In genomic region chr9:32719941-32720263, GRCm38 (mm10) we compare ENCODE assay signal across 16 mouse cellular contexts.
DNase-seq lines count a peak whose midpoint lies in the region; ATAC-seq and TF ChIP-seq lines count a peak whose summit lies in the region.
"Had no signal": no experiment of that assay in that cellular context is flagged by ENCODE, and none has a peak within 500 bp of the region (broad histone marks: within the 10 kb centered on the region; RNA-seq: fewer than 3 reads in every experiment).

No protein-coding gene starts in this region.

- TF ChIP-seq POLR2A in heart, adult 2 months (IDR thresholded peaks at IDR 0.05; ENCODE audit: insufficient read depth, low read depth, low read length), result no peak

- no peak for TF ChIP-seq EP300 in heart, adult 2 months (IDR thresholded peaks at IDR 0.05; ENCODE audit: insufficient read depth, low read depth, low read length)
- TF ChIP-seq EP300 in liver, postnatal 0 days (IDR thresholded peaks at IDR 0.05; ENCODE audit: low read depth), result no peak

- no peaks in the 10 kb centered on the region for H3K27me3 ChIP-seq in heart, adult 2 months (ENCODE audit: control insufficient read depth, insufficient read depth, low read length)
- no peaks in the 10 kb centered on the region for H3K27me3 ChIP-seq in liver, postnatal 0 days (ENCODE audit: insufficient read depth, low read length)
- H3K27me3 ChIP-seq in liver, embryonic 11.5 days (replicated peaks; ENCODE audit: control insufficient read depth, insufficient read depth, low read length), result no peaks in the 10 kb centered on the region
- H3K27me3 ChIP-seq in embryonic facial prominence, embryonic 10.5 days (replicated peaks; ENCODE audit: low read depth, poor library complexity, severe bottlenecking), result peaks cover 3% of the 10 kb centered on the region; the same call in 1 of the 2 replicates
- no peaks in the 10 kb centered on the region for H3K27me3 ChIP-seq in limb, embryonic 13.5 days
- H3K27me3 ChIP-seq in hindbrain, embryonic 12.5 days, result peaks cover 18% of the 10 kb centered on the region
- H3K27me3 ChIP-seq: stomach, embryonic 15.5 days had no signal

- H3K9me3 ChIP-seq in liver, postnatal 0 days (ENCODE audit: low read length), result no peaks in the 10 kb centered on the region
- no peaks in the 10 kb centered on the region for H3K9me3 ChIP-seq in liver, embryonic 11.5 days (ENCODE audit: control insufficient read depth, low read length)
- no peaks in the 10 kb centered on the region for H3K9me3 ChIP-seq in embryonic facial prominence, embryonic 10.5 days
- no peaks in the 10 kb centered on the region for H3K9me3 ChIP-seq in limb, embryonic 13.5 days
- H3K9me3 ChIP-seq in hindbrain, embryonic 12.5 days (replicated peaks), result no peaks in the 10 kb centered on the region
- H3K9me3 ChIP-seq: hindbrain, embryonic 10.5 days; midbrain, embryonic 12.5 days; neural tube, embryonic 12.5 days; stomach, embryonic 15.5 days had no signal

- DNase-seq in heart, adult 2 months, result no peak
- DNase-seq in heart, postnatal 4 days, result no peak
- no peak for DNase-seq in liver, postnatal 0 days
- DNase-seq in liver, embryonic 11.5 days (ENCODE audit: low spot score), result no peak
- no peak for DNase-seq in embryonic facial prominence, embryonic 10.5 days (ENCODE audit: low spot score)
- no peak for DNase-seq in frontal cortex, postnatal 14 days (ENCODE audit: low spot score in 2 of 2)
- DNase-seq: adrenal gland, postnatal 14 days; kidney, adult 2 months; lung, adult 18-20 months; right cerebral cortex, adult 18-20 months had no signal

- H3K9ac ChIP-seq in heart, adult 2 months (ENCODE audit: low read depth, low read length), result no peak overlapping the region
- no peak overlapping the region for H3K9ac ChIP-seq in liver, postnatal 0 days (replicated peaks)
- no peak overlapping the region for H3K9ac ChIP-seq in liver, embryonic 11.5 days (ENCODE audit: low read depth, low read length)
- 0 out of 2 replicates have a peak overlapping the region, but pooled peaks have one; percentile 9 for H3K9ac ChIP-seq in limb, embryonic 13.5 days
- no peak overlapping the region for H3K9ac ChIP-seq in hindbrain, embryonic 12.5 days
- H3K9ac ChIP-seq: midbrain, embryonic 12.5 days; neural tube, embryonic 12.5 days; stomach, embryonic 15.5 days had no signal

- H3K79me2 ChIP-seq in heart, adult 2 months (replicated peaks; ENCODE audit: control insufficient read depth, insufficient read depth, low read length), result peaks cover 3% of the 10 kb centered on the region

- 21% methylated on average over 3 of the region's 3 CpGs for WGBS in heart, adult 2 months
- 29% methylated on average over 3 of the region's 3 CpGs for WGBS in liver, postnatal 0 days (ENCODE audit: insufficient replicate concordance)
- 44% methylated on average over 3 of the region's 3 CpGs for WGBS in liver, embryonic 11.5 days
- 28% methylated on average over 3 of the region's 3 CpGs for WGBS in embryonic facial prominence, embryonic 10.5 days
- 13% methylated on average over 3 of the region's 3 CpGs for WGBS in limb, embryonic 13.5 days
- 56% methylated on average over 3 of the region's 3 CpGs for WGBS in hindbrain, embryonic 12.5 days

- no peak overlapping the region for H3K4me3 ChIP-seq in heart, adult 2 months
- H3K4me3 ChIP-seq in liver, postnatal 0 days (ENCODE audit: low read depth, low read length), result no peak overlapping the region
- no peak overlapping the region for H3K4me3 ChIP-seq in liver, embryonic 11.5 days (ENCODE audit: low read depth, low read length)
- H3K4me3 ChIP-seq in embryonic facial prominence, embryonic 10.5 days, result peak overlapping the region; percentile 33; the same call in 1 of the 2 replicates
- no peak overlapping the region for H3K4me3 ChIP-seq in limb, embryonic 13.5 days
- H3K4me3 ChIP-seq in hindbrain, embryonic 12.5 days, result no peak overlapping the region
- H3K4me3 ChIP-seq: hindbrain, embryonic 10.5 days; midbrain, embryonic 12.5 days; neural tube, embryonic 12.5 days; stomach, embryonic 15.5 days had no signal

- peak overlapping the region; percentile 80 for H3K27ac ChIP-seq in heart, adult 2 months
- H3K27ac ChIP-seq in liver, postnatal 0 days (ENCODE audit: low read depth), result 0 out of 2 replicates have a peak overlapping the region, but pooled peaks have one; percentile 34
- no peak overlapping the region for H3K27ac ChIP-seq in liver, embryonic 11.5 days (ENCODE audit: low read depth, low read length)
- peak overlapping the region; percentile 80 for H3K27ac ChIP-seq in embryonic facial prominence, embryonic 10.5 days (replicated peaks)
- peak overlapping the region; percentile 90 for H3K27ac ChIP-seq in limb, embryonic 13.5 days
- H3K27ac ChIP-seq in hindbrain, embryonic 12.5 days, result no peak overlapping the region
- H3K27ac ChIP-seq: midbrain, embryonic 12.5 days; neural tube, embryonic 12.5 days; stomach, embryonic 15.5 days had no signal

- H3K36me3 ChIP-seq in heart, adult 2 months (ENCODE audit: control insufficient read depth, insufficient read depth, low read length), result peaks cover 67% of the 10 kb centered on the region
- peaks cover 2% of the 10 kb centered on the region for H3K36me3 ChIP-seq in liver, postnatal 0 days (replicated peaks; ENCODE audit: insufficient read depth, low read length)
- H3K36me3 ChIP-seq in liver, embryonic 11.5 days (ENCODE audit: control insufficient read depth, insufficient read depth, low read length), result no peaks in the 10 kb centered on the region
- no peaks in the 10 kb centered on the region for H3K36me3 ChIP-seq in embryonic facial prominence, embryonic 10.5 days (replicated peaks)
- H3K36me3 ChIP-seq in limb, embryonic 13.5 days, result no peaks in the 10 kb centered on the region
- H3K36me3 ChIP-seq in hindbrain, embryonic 12.5 days, result no peaks in the 10 kb centered on the region
- H3K36me3 ChIP-seq: hindbrain, embryonic 10.5 days; midbrain, embryonic 12.5 days; neural tube, embryonic 12.5 days; stomach, embryonic 15.5 days had no signal

- intact Hi-C loops in heart, adult 2 months (cut with DNase I), result loop anchor here (5.0 to 10.0 kb wide), 2 partner anchors 185 to 217 kb away; no protein-coding TSS in a partner anchor

- 0 out of 2 replicates have a peak overlapping the region, but pooled peaks have one; percentile 18 for H3K4me2 ChIP-seq in liver, postnatal 0 days (ENCODE audit: low read depth, low read length)
- no peak overlapping the region for H3K4me2 ChIP-seq in liver, embryonic 11.5 days
- peak overlapping the region; percentile 55 for H3K4me2 ChIP-seq in limb, embryonic 13.5 days (replicated peaks)
- H3K4me2 ChIP-seq in hindbrain, embryonic 12.5 days (replicated peaks), result no peak overlapping the region
- H3K4me2 ChIP-seq: midbrain, embryonic 12.5 days; neural tube, embryonic 12.5 days; stomach, embryonic 15.5 days had no signal

- H3K4me1 ChIP-seq in heart, adult 2 months (ENCODE audit: control insufficient read depth, insufficient read depth, low read length), result peaks cover 52% of the 10 kb centered on the region
- H3K4me1 ChIP-seq in liver, postnatal 0 days (ENCODE audit: insufficient read depth), result peaks cover 50% of the 10 kb centered on the region
- peaks cover 11% of the 10 kb centered on the region for H3K4me1 ChIP-seq in liver, embryonic 11.5 days (replicated peaks; ENCODE audit: control insufficient read depth, insufficient read depth, low read length)
- peaks cover 75% of the 10 kb centered on the region for H3K4me1 ChIP-seq in embryonic facial prominence, embryonic 10.5 days
- peaks cover 80% of the 10 kb centered on the region for H3K4me1 ChIP-seq in limb, embryonic 13.5 days
- peaks cover 38% of the 10 kb centered on the region for H3K4me1 ChIP-seq in hindbrain, embryonic 12.5 days

- no peak for TF ChIP-seq CTCF in heart, adult 2 months (IDR thresholded peaks at IDR 0.05)
- no peak for TF ChIP-seq CTCF in liver, postnatal 0 days (IDR thresholded peaks at IDR 0.05; ENCODE audit: low read depth)

- no peak for ATAC-seq in liver, postnatal 0 days
- no peak for ATAC-seq in liver, embryonic 11.5 days (replicated peaks; ENCODE audit: low FRiP score)
- no peak for ATAC-seq in limb, embryonic 13.5 days (ENCODE audit: low FRiP score, low read depth)
- ATAC-seq in hindbrain, embryonic 12.5 days (ENCODE audit: low FRiP score), result no peak

Comparison
In these comparisons a context has a peak if more than half of its experiments do, and no peak if none do; other contexts are left out.
1. H3K27ac ChIP-seq: peak in heart, adult 2 months (single experiment), liver, postnatal 0 days (single experiment), embryonic facial prominence, embryonic 10.5 days (single experiment) and limb, embryonic 13.5 days (single experiment); none in liver, embryonic 11.5 days (single experiment) and hindbrain, embryonic 12.5 days (single experiment).
2. H3K4me2 ChIP-seq: peak in liver, postnatal 0 days (single experiment) and limb, embryonic 13.5 days (single experiment); none in liver, embryonic 11.5 days (single experiment) and hindbrain, embryonic 12.5 days (single experiment).